Mouse (Mus musculus): ENCODE data around the gene Pgrmc2. TPM values are rescaled to one million over a fixed set of nuclear protein-coding genes. Genes with fewer than 3 reads are reported as not detected.

Pgrmc2 gene
- polyA plus RNA-seq (2017; shearing (Covaris generic)): 10 to 100 TPM; 21.4 to 23.9 TPM

DNA sequence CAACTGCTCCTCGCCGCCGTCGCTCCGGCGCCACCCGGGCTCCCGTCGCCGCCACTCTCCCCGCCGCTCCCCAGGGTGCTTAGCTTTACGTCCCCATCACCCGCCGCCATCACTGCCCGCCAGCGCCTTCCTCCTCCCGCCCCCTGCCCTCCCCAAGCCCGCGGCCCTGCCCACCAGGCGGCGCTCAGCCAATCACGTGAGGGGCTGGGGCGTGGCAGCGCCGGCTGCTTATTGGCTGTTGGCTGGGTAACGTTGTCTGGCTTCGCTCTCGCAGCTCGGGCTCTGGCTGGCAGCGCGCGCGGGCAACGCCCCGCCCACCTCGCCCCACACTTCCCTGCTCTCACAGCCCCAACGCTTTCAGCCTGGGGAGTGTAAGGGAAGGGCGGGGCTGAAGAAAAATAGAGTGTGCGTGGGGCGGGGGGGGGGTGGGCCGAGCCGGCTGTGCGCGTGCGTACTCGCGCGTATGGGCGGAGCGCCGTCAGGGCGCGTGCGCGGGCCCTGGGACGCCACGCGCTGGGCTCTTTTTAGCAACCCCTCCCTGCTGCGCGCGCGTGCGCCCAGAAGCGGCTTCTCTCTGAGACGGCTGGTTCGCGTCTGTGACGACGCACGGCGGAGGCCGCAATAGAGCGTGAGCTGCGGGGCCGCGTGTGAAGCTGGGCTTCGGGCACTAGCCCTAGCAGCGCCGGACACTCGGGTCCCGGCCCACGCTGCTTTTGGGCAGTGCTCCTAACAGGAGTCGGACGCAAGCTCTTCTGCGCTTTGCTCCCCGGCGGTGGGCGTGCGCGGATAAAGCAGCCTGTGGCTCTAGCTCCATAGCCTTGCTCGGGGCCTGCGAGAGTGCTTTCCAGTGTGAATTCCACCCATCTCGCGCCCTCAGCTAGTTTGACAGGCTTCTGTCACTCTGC is at the start of gene Pgrmc2:
Gene Pgrmc2 (minus strand): TSS at position 162 of the 905 bp plus-strand sequence.

Other genes starting within 250 kb of the Pgrmc2 start
- 10 to 100 TPM; 15.1 to 27.0 TPM for gene Mfsd8, start 236.2 kb downstream of the Pgrmc2 start, polyA plus RNA-seq (2017; shearing (Covaris generic))
- gene Abhd18, start 236.1 kb downstream of the Pgrmc2 start, polyA plus RNA-seq (2017; shearing (Covaris generic)): 10 to 100 TPM; 10.3 to 14.9 TPM
- gene 1700034I23Rik, start 180.5 kb downstream of the Pgrmc2 start, polyA plus RNA-seq (2017; shearing (Covaris generic)): under 1 TPM; 0.26 to 0.37 TPM
- gene Larp1b, start 133.2 kb downstream of the Pgrmc2 start, polyA plus RNA-seq (2017; shearing (Covaris generic)): 10 to 100 TPM; 26.7 to 43.6 TPM

Data from inflammation-experienced regulatory T-cells (primary cell).